Mouse (Mus musculus): ENCODE results near the gene Akap5.

The Akap5 gene

GRCm38 (mm10) chr12:76311951-76312350, 12.7 kb upstream of the Akap5 start:
- DNase-seq, result no peak

GRCm38 (mm10) chr12:76318282-76319212, 6.1 kb upstream of the Akap5 start:
- DNase-seq, result no peak

GRCm38 (mm10) chr12:76326437-76327220, 1.9 kb downstream of the Akap5 start:
- DNase-seq, result no peak

- no peak for DNase-seq
Measured at GRCm38 (mm10) chr12:76328567-76329354, 4.1 kb downstream of the Akap5 start.

GRCm38 (mm10) chr12:76333688-76334087, 9.0 kb downstream of the Akap5 start:
- DNase-seq, result no peak

- DNase-seq, result no peak
Measured at GRCm38 (mm10) chr12:76335641-76336040, 10.9 kb downstream of the Akap5 start.

GRCm38 (mm10) chr12:76336111-76336965, 11.6 kb downstream of the Akap5 start:
- DNase-seq, result no peak

GRCm38 (mm10) chr12:76341080-76341479, 16.4 kb downstream of the Akap5 start:
- DNase-seq, result peak; percentile 55 to 74

GRCm38 (mm10) chr12:76345759-76346455, 21.2 kb downstream of the Akap5 start:
- no peak for DNase-seq

- DNase-seq, result no peak
Measured at GRCm38 (mm10) chr12:76349680-76350220, 25.1 kb downstream of the Akap5 start.

GRCm38 (mm10) chr12:76360868-76361267, 36.2 kb downstream of the Akap5 start:
- DNase-seq, result no peak

GRCm38 (mm10) chr12:76361405-76362302, 37.0 kb downstream of the Akap5 start:
- DNase-seq, result no peak

GRCm38 (mm10) chr12:76362303-76362676, 37.6 kb downstream of the Akap5 start:
- no peak for DNase-seq

GRCm38 (mm10) chr12:76366276-76366675, 41.6 kb downstream of the Akap5 start:
- no peak for DNase-seq

- peak; percentile 40 to 61 for DNase-seq
Measured at GRCm38 (mm10) chr12:76367096-76367995, 42.7 kb downstream of the Akap5 start.

- DNase-seq, result no peak
Measured at GRCm38 (mm10) chr12:76368201-76368789, 43.6 kb downstream of the Akap5 start.

- peak in 1 of 2 experiments; percentile 84 for DNase-seq
Measured at GRCm38 (mm10) chr12:76368790-76369205, 44.1 kb downstream of the Akap5 start.
